Mouse (Mus musculus): ENCODE measurements around the gene Hist1h4d. TPM values are rescaled to one million over a fixed set of nuclear protein-coding genes. Genes with fewer than 3 reads are reported as not detected.

Gene Hist1h4d
- polyA plus RNA-seq, 1 experiment: 5.3 TPM

Other genes with a start within 250 kb of the Hist1h4d start
- 0.82 and 2.2 TPM in 2 replicates for gene Zfp322a, start 212.4 kb upstream of the Hist1h4d start, polyA plus RNA-seq (2012; rRNA removed; ENCODE audit: low replicate concordance)
- 1.8 and 2.7 TPM in 2 replicates for gene Abt1, start 157.7 kb upstream of the Hist1h4d start, polyA plus RNA-seq (2012; rRNA removed; ENCODE audit: low replicate concordance)
- 7.6 and 14.7 TPM in 2 replicates for gene Btn1a1, start 115.7 kb upstream of the Hist1h4d start, polyA plus RNA-seq (2012; rRNA removed; ENCODE audit: low replicate concordance)
- gene Btn2a2, start 92.7 kb upstream of the Hist1h4d start, polyA plus RNA-seq (2012; rRNA removed; ENCODE audit: low replicate concordance): 0.22 TPM in 1 of 2 replicates, not detected in the other
- gene Hist1h4h, start 50.5 kb upstream of the Hist1h4d start, polyA plus RNA-seq (2012; rRNA removed; ENCODE audit: low replicate concordance): 38.0 and 58.7 TPM in 2 replicates
- 11.2 and 126 TPM in 2 replicates for gene Hist1h2af, start 47.7 kb upstream of the Hist1h4d start, polyA plus RNA-seq (2012; rRNA removed; ENCODE audit: low replicate concordance)
- gene Hist1h3g, start 46.2 kb upstream of the Hist1h4d start, polyA plus RNA-seq (2012; rRNA removed; ENCODE audit: low replicate concordance): 5.9 and 13.3 TPM in 2 replicates
- gene Hist1h2bh, start 38.2 kb upstream of the Hist1h4d start, polyA plus RNA-seq (2012; rRNA removed; ENCODE audit: low replicate concordance): 0.78 and 1.9 TPM in 2 replicates
- gene Hist1h3f, start 37.5 kb upstream of the Hist1h4d start, polyA plus RNA-seq (2012; rRNA removed; ENCODE audit: low replicate concordance): 1.0 and 5.4 TPM in 2 replicates
- 2.2 and 6.6 TPM in 2 replicates for gene Hist1h4f, start 29.9 kb upstream of the Hist1h4d start, polyA plus RNA-seq (2012; rRNA removed; ENCODE audit: low replicate concordance)
- gene Hist1h1d, start 28.3 kb upstream of the Hist1h4d start, polyA plus RNA-seq (2012; rRNA removed; ENCODE audit: low replicate concordance): 0.13 and 0.16 TPM in 2 replicates
- 6.4 and 27.3 TPM in 2 replicates for gene Hist1h3e, start 19.2 kb upstream of the Hist1h4d start, polyA plus RNA-seq (2012; rRNA removed; ENCODE audit: low replicate concordance)
- 1.2 and 9.3 TPM in 2 replicates for gene Hist1h2ae, start 10.4 kb upstream of the Hist1h4d start, polyA plus RNA-seq (2012; rRNA removed; ENCODE audit: low replicate concordance)
- gene Hist1h2bg, start 10.2 kb upstream of the Hist1h4d start, polyA plus RNA-seq (2012; rRNA removed; ENCODE audit: low replicate concordance): 13.0 and 31.0 TPM in 2 replicates
- 4.0 and 7.4 TPM in 2 replicates for gene Hist1h2bf, start 7.4 kb upstream of the Hist1h4d start, polyA plus RNA-seq (2012; rRNA removed; ENCODE audit: low replicate concordance)
- gene Hist1h2ad, start 7.2 kb upstream of the Hist1h4d start, polyA plus RNA-seq (2012; rRNA removed; ENCODE audit: low replicate concordance): 0.65 and 4.8 TPM in 2 replicates
- gene Hist1h3d, start 5.8 kb upstream of the Hist1h4d start, polyA plus RNA-seq (2012; rRNA removed; ENCODE audit: low replicate concordance): 4.1 and 8.7 TPM in 2 replicates
- 3.1 and 3.9 TPM in 2 replicates for gene Hist1h2be, start 39.5 kb downstream of the Hist1h4d start, polyA plus RNA-seq (2012; rRNA removed; ENCODE audit: low replicate concordance)
- 1.8 and 2.0 TPM in 2 replicates for gene Hist1h1e, start 41.0 kb downstream of the Hist1h4d start, polyA plus RNA-seq (2012; rRNA removed; ENCODE audit: low replicate concordance)
- 0.23 and 1.3 TPM in 2 replicates for gene Hist1h2ac, start 102.3 kb downstream of the Hist1h4d start, polyA plus RNA-seq (2012; rRNA removed; ENCODE audit: low replicate concordance)
- 185 and 224 TPM in 2 replicates for gene Hist1h2bc, start 102.6 kb downstream of the Hist1h4d start, polyA plus RNA-seq (2012; rRNA removed; ENCODE audit: low replicate concordance)
- gene Hist1h1t, start 114.2 kb downstream of the Hist1h4d start, polyA plus RNA-seq (2012; rRNA removed; ENCODE audit: low replicate concordance): not detected in 2 replicates
- 2.4 and 6.0 TPM in 2 replicates for gene Hist1h4c, start 116.9 kb downstream of the Hist1h4d start, polyA plus RNA-seq (2012; rRNA removed; ENCODE audit: low replicate concordance)
- 28.3 and 37.4 TPM in 2 replicates for gene Hfe, start 129.3 kb downstream of the Hist1h4d start, polyA plus RNA-seq (2012; rRNA removed; ENCODE audit: low replicate concordance)
- gene Hist1h1c, start 157.2 kb downstream of the Hist1h4d start, polyA plus RNA-seq (2012; rRNA removed; ENCODE audit: low replicate concordance): 45.0 and 48.4 TPM in 2 replicates
- 2.4 and 16.2 TPM in 2 replicates for gene Hist1h3c, start 164.0 kb downstream of the Hist1h4d start, polyA plus RNA-seq (2012; rRNA removed; ENCODE audit: low replicate concordance)
- gene Hist1h2bb, start 165.1 kb downstream of the Hist1h4d start, polyA plus RNA-seq (2012; rRNA removed; ENCODE audit: low replicate concordance): 3.7 and 13.5 TPM in 2 replicates
- gene Hist1h2ab, start 169.5 kb downstream of the Hist1h4d start, polyA plus RNA-seq (2012; rRNA removed; ENCODE audit: low replicate concordance): 1.0 and 14.9 TPM in 2 replicates
- gene Hist1h3b, start 170.7 kb downstream of the Hist1h4d start, polyA plus RNA-seq (2012; rRNA removed; ENCODE audit: low replicate concordance): 4.0 and 16.0 TPM in 2 replicates
- 1.3 and 6.8 TPM in 2 replicates for gene Hist1h4b, start 175.4 kb downstream of the Hist1h4d start, polyA plus RNA-seq (2012; rRNA removed; ENCODE audit: low replicate concordance)
- 1.6 and 6.5 TPM in 2 replicates for gene Hist1h4a, start 179.6 kb downstream of the Hist1h4d start, polyA plus RNA-seq (2012; rRNA removed; ENCODE audit: low replicate concordance)
- gene Hist1h3a, start 180.8 kb downstream of the Hist1h4d start, polyA plus RNA-seq (2012; rRNA removed; ENCODE audit: low replicate concordance): 3.1 and 16.8 TPM in 2 replicates
- 0.47 TPM in 1 of 2 replicates, not detected in the other for gene Hist1h1a, start 182.1 kb downstream of the Hist1h4d start, polyA plus RNA-seq (2012; rRNA removed; ENCODE audit: low replicate concordance)
- gene Trim38, start 188.3 kb downstream of the Hist1h4d start, polyA plus RNA-seq (2012; rRNA removed; ENCODE audit: low replicate concordance): 0.10 TPM in 1 of 2 replicates, not detected in the other
- gene Slc17a2, start 225.4 kb downstream of the Hist1h4d start, polyA plus RNA-seq (2012; rRNA removed; ENCODE audit: low replicate concordance): 0.25 TPM in 1 of 2 replicates, not detected in the other

All from mammary gland, adult 2 months (tissue).